Mouse (Mus musculus) spleen, adult 2 months (tissue): Measurements from ENCODE around the gene Tomm40.

Source experiments
- CTCF ChIP-seq: fragments of 200-500 bp; IDR thresholded peaks from 2 replicates; pipeline ENCODE4 v1.5.1; 2011; ENCODE audit warnings: mild to moderate bottlenecking, inconsistent platforms; ENCODE audit not compliant: insufficient read depth, insufficient read length, insufficient replicate concordance; ENCODE audit errors: extremely low read depth
- POLR2A ChIP-seq: fragments of 200-500 bp; IDR thresholded peaks from 2 replicates; pipeline ENCODE4 v1.6.1; 2011; ENCODE audit warnings: low read depth, low read length, inconsistent platforms

DNA sequence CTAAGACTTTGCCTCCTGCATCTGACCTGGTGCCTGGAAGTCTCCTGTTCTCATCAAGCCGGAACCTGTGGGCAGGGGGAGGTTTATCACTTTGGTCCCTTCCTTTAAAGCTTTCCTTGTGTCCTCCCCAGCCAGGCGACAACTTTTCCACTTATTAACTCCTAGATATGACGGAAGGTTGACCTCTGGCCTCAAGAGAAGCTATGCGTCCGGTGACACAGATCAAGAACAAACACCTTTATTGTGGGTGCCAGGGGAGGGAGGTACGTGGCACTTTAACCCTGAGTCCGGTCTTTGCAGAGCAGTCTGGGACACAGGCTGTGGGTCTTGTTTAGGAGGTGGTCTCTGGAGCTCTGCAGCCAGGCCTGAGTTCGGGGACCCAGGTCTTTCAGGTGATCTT lies 37.4 kb downstream of the Tomm40 start, which contains the start of gene Apoc2:
- TF ChIP-seq CTCF = no peak
- no peak for TF ChIP-seq POLR2A
